Mouse (Mus musculus) embryo, embryonic 11.5 days (tissue): Measurements from ENCODE around the gene Phtf2.
"Not testable (repeated sequence)": the region's sequence is repeated elsewhere in the genome, so short reads cannot be mapped to it uniquely, and the experiment has no call there.

ENCODE experiments used
- DNase-seq: peaks from one replicate; pipeline ENCODE4 v3.0.0-alpha.2; 2012; ENCODE audit warnings: low read depth, low spot score

Gene Phtf2

DNA sequence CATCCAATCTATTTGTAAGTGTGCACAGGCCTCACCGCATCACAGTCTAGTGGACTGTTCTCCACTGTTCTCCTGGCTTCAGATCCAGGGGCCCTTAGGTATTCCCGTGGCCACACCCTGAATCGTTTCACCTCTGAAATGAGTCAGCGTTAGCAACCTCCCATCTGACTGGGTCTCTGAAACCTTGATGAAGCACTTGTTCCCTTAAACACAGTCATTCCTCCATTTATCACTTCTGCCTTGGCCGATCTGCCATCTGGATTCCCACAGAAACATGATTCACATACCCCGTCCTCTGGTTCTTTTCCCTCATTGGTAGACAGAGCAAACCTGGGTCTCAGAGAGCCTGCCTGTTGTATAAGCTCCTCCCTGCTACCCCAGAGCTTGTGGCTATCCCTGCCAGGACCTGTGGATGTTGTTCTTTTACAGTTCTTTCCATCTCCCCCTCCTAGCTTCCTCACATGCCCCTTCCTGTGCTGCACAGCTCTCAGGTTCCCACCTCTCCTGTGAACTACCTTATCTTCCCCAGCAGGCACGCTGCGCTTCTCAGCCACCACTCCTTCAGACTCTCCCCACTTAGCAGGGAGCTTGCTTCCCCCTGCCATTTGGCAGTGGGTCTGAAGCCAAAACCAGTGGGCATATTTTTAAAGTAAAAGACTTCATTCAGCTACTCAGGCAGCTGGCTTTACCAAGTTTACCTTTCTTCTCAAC, 103.5 kb downstream of the Phtf2 start:
- no peak for DNase-seq

DNA sequence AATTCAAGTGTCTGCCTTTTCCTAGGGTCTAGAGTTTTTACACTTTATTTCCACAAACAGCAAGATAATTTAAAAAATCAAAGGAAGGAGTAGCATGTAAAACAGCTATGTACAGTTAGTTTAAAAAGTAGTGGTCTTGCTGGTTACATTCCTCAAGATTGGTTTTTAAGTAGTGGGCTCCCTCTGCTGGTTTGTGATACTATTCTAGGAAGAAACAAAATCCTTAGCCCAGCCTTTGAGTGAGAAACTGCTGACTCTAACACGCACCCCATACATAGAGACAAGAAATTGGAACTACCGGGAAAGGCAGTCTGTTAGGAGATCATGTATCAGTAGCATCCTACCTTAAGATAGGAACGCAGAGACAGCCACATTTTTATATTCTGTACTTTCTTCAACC, 108.6 kb downstream of the Phtf2 start:
- peak; percentile 20 for DNase-seq

DNA sequence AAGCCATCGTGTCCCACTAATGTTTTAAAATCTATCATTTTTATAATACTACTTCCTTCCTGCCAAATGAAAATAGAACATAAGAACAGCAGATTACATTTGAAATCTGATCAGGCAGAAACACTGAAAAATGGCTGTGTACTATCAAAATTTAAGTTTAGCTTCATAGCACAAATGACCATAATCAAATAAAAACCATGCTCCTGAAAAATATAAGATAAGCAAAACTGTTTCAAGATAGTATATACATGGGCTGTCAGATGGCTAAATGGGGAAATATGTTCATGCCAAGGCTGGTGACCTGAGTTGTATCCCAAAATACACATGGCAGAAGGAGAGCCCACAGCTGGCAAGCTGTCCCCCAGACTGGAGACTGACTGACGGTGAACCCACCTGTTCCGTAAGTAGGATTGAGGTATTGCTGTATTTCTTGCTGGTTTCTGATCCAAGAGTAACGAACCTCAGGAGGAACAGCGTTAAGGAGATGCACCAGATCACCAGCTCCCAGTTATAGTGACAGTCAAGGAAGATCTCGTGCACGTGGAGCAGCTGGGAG, 116.5 kb downstream of the Phtf2 start:
- DNase-seq = no peak

DNA sequence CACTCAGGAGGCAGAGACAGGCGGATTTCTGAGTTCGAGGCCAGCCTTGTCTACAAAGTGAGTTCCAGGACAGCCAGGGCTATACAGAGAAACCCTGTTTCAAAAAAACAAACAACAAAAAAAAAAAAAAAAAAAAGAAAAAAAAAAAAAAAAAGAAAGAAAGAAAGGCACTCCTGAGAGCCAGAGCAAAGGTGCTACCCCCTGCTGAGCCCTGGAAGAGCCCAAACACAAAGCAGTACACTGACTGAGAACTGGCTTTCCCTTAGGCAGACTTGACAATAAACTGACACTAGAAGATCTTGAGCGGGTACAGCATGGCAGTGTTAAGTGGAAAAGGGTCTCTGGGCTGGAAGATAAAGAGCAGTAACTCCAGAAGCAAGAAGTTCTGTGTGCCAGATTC, 119.5 kb downstream of the Phtf2 start:
- DNase-seq = not testable (repeated sequence)

DNA sequence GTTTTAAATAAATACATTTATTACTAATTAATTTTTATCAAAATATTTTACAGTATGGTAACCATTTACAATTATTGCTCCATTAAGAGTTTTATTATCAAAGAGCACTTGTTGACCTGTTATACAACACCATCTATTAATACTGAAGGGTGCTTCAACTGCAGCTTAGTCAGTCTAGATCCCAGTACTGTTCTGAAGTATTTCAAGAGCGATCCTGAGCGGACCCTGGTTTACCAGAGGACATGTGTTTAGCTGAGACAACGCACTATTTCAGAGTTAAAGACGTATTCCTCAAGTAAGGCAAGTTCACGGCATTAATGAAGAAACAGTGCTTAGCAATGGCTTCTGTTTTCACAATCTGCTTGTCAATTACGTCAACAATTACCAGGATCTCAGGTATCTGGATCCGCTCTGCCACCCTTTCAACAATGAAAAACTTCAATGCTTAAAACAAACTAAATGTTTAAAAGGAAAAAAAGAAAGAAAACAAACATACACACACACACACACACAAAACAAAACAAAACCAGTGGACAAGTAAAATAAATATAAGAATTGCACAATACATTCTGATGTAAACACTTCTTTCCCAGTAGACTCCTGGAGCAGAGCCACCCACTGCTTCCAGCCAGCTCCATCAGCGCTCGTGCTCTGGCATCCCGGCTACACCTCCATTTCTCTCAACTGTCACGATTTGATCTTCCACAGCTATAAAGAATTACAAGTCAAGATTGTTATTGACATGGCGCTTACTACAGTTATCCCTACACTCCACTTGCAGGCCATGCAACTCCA, 121.4 kb downstream of the Phtf2 start:
- no peak for DNase-seq

DNA sequence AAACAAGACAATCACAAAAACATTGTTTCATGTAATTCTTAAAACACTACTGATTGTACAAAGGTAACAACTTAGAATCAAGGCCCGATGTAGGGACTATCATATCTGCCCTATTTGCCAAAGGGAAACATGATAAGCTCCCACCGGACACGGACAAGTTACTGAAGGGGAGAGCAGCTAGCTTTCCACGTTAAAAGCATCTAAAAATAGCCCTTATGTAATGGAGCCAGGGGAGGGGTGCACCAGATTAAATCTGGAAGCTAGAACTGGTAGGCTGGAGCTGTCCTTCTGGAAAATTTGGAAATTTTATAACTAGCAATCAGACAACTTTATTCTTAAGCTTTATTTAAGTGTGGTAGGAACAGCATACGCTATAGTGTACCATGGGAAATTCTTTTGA, 122.2 kb downstream of the Phtf2 start:
- no peak for DNase-seq

DNA sequence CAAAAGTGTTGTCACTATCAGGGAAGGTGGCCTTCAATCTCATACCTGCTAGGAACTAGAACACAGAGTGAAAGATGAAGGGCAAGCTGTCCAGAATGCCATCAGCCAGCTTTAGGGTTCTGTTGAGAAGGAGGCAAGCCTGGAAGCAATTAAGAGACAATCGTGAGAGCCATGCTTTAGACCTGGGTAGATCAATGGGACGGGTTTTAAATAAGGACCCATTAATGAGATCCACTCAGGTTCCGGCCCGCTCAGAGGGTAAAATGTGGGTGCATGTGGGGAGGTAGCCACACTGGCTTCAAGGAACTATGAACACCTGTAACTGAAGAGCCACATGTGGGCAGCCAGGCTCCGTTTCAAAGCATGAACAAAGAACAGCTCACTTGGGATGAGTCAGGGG, 128.0 kb downstream of the Phtf2 start:
- DNase-seq = no peak

DNA sequence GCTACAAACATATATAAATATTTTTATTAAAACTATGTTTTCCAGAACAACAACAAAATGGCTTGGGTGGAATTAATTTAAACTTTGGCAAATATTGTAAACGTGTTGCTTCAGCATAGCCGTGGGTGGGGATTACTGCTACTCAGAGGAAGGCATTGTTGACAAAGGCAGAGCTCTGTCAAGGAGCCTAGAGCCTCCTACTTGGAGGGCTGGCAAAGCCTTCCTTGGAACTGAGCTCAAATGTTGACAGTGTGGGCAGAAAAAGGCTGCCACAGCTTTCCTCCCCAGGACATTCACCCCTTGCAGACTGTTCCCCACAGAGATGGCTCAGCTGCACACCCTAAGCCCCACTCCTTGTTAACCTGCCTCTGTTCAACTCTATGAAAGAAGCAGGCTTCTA, 128.8 kb downstream of the Phtf2 start:
- no peak for DNase-seq

DNA sequence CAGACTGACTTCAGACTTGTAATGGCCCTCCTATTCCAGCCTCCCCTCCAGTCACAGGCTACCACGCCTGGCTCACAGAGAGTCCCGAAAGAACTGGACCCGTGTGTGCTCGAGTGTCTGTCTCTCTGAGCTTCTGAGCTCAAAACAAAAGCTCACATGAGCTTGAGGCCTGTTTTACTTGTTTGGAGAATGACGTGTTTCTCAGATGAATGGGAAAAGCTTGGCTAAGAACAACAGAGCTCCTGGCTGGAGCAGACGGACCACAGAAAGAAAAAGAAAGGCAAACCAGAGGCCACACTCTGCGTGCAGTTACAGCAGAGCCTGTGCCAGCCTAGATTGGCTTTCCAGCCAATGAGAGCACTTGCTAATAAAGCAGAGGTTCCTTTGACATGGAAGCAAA, 130.2 kb downstream of the Phtf2 start:
- DNase-seq = no peak

DNA sequence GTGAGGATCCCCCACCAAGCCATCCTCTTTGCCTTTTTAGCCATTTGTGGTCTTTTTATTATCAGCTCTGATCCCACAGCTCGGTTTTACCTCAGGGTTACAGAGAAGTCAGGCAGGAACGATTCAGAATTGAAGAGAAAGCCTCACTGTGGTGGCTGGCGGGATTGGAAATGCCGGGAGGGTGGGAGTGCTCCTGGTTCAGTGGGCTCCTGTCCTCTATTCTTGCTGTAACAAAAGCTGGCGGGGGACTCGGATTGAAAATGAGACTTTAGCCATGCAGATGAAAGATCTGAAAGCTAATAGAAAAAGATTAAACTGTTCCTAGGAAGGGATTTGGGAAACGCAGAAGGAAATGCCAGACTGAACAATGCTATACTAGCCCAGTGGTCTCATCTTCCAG, 130.9 kb downstream of the Phtf2 start:
- DNase-seq = no peak

DNA sequence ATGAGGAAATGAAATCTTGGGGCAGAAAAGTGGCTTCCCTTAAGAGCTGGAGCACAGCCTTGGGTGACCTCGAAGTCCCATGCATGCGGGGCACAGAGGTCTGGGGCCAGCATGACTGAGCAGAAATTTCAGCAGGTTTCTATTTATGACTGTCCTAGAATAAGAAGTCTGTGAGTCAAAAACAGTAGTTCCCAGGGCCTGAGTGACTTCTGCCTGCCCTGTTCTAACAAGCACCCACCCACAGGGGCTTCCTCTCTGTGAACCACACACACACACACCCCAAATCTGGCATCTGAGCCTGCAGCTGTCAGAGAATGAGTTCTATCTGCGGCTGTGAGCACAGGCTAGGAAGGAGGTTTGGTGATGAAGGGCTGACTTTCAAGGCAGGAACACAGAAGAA, 132.4 kb downstream of the Phtf2 start:
- DNase-seq = no peak

DNA sequence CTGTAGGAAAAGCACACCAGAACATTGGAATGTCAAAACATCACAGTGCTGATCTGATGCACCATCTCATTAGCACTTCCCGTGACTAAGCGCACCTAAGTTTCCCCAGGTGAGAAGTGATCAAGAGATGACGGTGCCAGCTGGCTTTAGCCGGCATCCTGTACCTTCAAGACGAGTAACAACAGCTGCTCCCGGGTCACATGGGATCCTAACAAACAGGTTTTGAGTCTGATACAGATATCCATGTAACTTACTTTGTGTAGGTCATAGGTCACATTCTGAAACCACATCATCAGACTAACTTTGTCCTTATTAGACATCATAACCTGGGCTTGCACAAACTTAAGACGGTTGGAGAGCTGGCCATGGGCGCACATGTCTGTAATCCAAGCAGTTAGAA, 133.1 kb downstream of the Phtf2 start:
- no peak for DNase-seq

DNA sequence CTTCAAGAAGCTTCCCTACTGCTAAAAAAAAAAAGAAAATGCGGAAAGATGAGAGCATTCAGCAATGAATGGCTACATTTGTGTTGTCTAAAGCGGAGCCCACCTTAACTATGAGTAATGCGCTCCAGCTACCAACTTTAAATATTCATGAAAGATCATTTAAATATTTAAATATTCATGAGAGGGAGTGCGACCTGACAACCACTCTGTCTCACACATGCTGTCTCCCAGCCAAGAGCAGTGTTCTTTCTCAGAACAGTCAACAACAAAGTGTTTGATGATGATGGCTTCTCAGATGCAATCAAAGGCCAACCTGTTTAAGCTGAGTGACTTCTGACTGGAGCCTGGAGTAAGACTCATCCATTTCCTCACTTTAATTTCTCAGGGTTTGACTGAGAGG, 133.8 kb downstream of the Phtf2 start:
- no peak for DNase-seq

DNA sequence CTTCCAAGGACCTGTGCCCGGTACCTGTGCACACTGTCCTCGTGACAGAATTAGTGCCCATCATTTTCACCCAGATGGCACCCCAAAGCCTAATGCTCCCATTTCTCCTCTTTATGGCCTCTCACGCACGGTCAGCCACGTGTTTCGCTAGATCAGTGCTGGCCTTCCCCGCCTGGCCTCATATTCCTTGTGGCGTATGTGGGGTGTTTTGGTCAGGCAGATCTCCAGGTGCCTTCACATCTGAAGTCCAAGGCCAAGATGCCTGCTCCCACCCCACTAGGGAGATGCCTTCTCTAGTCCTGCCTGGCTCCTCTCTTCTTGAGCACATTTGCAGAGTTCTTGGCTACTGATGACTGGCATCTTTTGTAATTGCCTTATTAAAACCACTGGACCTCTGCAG, 140.0 kb downstream of the Phtf2 start:
- DNase-seq = no peak

DNA sequence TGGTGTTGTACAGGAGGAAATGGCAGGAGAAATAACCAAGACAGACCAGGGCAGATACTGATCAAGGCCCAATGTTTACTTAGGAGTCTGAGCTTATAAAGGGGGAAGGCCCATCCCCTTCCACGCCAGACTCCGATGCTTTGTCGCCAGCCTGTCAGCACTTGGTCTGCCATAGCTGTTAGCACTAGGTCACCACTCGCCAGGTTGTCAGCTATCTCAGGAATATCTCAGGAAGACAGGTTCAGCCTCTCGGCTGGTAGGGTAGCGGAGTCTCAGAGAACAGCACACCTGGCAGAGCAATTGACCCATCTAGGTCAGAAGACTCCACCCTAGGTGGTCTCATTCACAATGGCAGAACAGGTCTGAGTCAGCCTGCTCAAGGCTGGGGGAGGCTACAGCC, 140.7 kb downstream of the Phtf2 start:
- DNase-seq = no peak

DNA sequence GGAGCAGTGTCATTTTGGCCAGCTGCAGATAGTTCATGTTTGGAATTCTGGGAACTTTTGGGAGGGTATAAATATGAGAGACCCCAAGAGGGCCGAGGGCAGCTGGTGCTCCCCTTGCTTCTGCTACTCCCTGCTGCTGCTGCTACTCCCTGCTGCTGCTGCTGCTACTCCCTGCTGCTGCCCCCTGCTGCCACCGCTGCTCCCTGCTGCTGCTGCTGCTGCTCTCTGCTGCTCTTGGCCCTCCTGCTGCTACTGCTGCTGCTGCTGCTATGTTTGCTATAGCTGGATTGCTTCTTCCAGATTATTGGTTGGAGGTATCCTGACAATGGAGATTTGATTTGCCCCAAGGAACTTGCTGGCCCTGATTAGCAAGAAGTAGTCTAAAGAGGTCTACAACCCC, 143.1 kb downstream of the Phtf2 start:
- no peak for DNase-seq

DNA sequence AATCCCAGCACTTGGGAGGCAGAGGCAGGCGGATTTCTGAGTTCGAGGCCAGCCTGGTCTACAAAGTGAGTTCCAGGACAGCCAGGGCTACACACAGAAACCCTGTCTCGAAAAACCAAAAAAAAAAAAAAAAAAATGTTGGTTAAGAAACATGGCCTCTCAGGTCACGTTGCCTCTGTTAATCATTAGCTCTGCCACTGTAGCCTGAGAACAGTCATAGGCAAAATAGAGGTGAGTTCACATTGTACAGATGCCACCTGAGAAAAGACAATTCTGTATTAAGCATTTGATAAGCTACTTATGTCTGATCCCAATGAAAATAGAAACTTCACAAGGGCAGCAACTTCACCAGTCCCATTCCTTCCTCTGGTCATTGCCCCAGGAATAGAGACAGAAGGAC, 158.7 kb downstream of the Phtf2 start:
- DNase-seq = not testable (repeated sequence)

DNA sequence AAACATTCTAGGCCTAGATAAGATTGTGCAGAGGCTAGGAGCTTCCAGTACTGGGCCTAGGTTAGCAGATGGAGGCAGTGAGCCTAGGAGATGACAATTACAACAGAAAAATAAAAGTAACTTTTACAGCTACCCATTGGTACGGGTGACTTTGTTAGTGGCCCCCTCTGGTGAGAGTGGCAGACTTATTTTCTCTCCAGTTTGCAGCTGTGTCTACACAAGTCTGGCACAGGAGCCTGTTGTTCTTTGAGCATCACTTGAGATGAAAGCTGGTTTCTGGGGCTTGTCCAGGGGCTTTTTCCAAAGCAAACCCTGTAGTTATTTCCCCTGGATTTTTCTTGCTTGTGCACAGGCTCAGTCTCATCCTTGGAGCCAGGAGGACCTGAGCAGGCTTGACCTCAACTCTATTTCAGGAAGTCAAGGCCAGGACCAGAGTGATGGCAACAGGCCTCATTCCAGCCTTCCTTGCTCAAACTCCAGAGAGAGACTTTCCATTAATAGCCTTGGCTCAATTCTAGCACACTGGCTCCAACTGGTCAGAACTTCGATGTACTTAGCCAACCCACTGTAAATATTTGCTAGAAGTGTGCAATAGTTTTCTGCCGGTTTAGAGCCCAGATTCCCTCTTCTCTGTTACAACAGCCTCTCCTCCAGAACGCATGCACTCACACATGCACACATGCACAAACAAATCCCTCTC, 161.6 kb downstream of the Phtf2 start:
- no peak for DNase-seq

DNA sequence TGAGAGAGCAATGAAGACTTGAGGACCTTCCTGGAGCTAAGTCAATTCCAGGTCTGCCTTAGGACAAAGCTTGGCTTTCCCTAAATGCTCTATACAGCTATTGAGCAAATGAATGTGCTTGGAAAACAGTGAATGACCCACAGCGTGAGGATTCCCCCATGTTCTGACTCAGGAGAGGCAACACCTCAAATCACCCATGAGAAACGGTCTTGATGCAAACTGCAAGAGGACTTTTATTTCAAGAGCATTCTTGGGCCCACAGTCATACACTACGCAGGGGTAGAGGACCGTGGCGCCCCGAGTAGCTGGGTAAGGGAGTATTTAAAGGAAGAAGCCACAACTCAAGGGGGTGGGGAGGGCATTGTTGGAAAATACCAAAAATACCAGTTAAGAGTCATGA, 165.9 kb downstream of the Phtf2 start:
- not testable (repeated sequence) for DNase-seq

DNA sequence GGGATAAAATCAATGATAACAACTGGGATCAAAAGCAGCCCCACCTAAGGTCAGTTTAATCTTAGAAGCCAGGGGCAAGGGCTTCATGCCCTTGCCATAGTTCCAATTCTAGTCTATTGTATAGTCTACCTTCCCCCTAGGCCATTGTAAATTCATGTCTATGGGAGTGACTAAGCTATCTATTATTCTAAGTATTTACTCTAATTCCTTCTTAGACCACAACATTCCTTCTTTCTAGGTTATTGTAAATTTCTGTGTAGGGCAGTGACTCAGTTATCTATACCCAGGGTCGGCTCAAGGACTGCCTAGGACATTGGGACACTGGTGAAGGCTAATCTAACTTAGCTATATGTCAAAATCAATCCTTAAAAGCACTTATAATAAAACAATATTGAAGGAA, 167.3 kb downstream of the Phtf2 start:
- DNase-seq = not testable (repeated sequence)

DNA sequence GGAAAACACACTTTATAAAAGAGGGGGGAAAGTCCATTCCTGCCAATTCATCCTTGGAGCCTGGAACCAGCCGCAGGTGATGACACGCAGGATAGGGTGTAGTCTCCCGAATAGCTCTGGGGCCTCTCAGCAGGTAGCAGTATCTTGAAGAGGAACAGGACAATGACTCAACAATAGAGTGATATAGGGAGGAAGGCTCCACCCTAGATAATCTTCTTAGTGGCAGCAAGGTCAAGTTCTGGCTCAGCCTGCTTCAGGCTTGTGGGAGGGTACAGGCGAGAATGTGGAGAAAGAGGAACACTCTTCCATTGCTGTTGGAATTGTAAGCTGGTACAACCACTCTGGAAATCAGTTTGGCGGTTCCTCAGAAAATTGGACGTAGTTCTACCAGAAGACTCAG, 171.1 kb downstream of the Phtf2 start:
- DNase-seq = not testable (repeated sequence)
